ENCODE assay signal across 23 mouse cellular contexts in the genomic region with DNA sequence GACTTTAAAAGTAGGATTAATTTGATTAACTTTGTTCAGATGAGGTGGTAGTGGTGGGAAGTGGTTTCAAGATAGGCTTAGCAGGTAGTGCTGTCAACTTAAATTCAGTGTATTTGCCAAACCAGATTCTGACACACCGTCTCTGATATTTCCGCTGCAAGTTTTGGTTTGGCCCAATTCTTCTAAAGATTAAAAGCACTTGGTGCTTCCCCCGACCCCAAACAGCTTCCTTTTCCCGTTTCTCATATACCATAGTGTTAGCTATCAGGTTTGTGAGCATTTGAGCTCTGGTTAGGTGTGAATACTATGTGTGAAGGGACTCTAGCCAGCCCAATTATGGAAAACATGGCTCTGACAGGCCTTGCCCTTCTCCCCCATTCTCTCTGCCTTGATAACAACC. TPM values are rescaled to one million over a fixed set of nuclear protein-coding genes. Genes with fewer than 3 reads are reported as not detected.
DNase-seq lines count a peak whose midpoint lies in the region; ATAC-seq and TF ChIP-seq lines count a peak whose summit lies in the region.
"Had no signal": no experiment of that assay in that cellular context is flagged by ENCODE, and none has a peak within 500 bp of the region (broad histone marks: within the 10 kb centered on the region; RNA-seq: fewer than 3 reads in every experiment).

No protein-coding gene starts in this region.

- H3K4me3 ChIP-seq in liver, postnatal 0 days (ENCODE audit: low read depth, low read length) = no peak overlapping the region
- H3K4me3 ChIP-seq: embryonic facial prominence, embryonic 10.5 days; forebrain, embryonic 13.5 days; heart, embryonic 13.5 days; kidney, embryonic 15.5 days; midbrain, embryonic 12.5 days; neural tube, embryonic 15.5 days had no signal

- H3K27me3 ChIP-seq in liver, postnatal 0 days (ENCODE audit: insufficient read depth, low read length) = no peaks in the 10 kb centered on the region
- H3K27me3 ChIP-seq in splenic B cell, adult 2 months (ENCODE audit: control insufficient read depth, insufficient read depth, low read length, poor library complexity, severe bottlenecking) = no peaks in the 10 kb centered on the region
- H3K27me3 ChIP-seq: forebrain, embryonic 13.5 days; heart, embryonic 13.5 days; kidney, embryonic 15.5 days; midbrain, embryonic 12.5 days; neural tube, embryonic 15.5 days had no signal

- no peak overlapping the region for H3K4me2 ChIP-seq in liver, postnatal 0 days (ENCODE audit: low read depth, low read length)
- H3K4me2 ChIP-seq: forebrain, embryonic 13.5 days; heart, embryonic 13.5 days; kidney, embryonic 15.5 days; midbrain, embryonic 12.5 days; neural tube, embryonic 15.5 days had no signal

- TF ChIP-seq CTCF in liver, postnatal 0 days (IDR thresholded peaks at IDR 0.05; ENCODE audit: low read depth) = no peak

- peak; percentile 1 for DNase-seq in liver, postnatal 0 days
- no peak for DNase-seq in liver
- DNase-seq in splenic B cell, adult 2 months (ENCODE audit: low read depth, low spot score) = peak; percentile 53
- no peak for DNase-seq in retina, embryonic 14.5 days (ENCODE audit: low spot score)
- no peak for DNase-seq in gastrocnemius, adult 18-20 months (ENCODE audit: low spot score)
- DNase-seq in cerebellum, postnatal 10 days = no peak
- DNase-seq in ovary, postnatal 36 days (ENCODE audit: low spot score) = no peak
- DNase-seq: adrenal gland, adult 2 months; cerebellum, adult 11 months; cerebellum, postnatal 25 days; heart, postnatal 4 days; layer of hippocampus, postnatal 36 days; lung, adult 2 months; lung, postnatal 4 days had no signal

- no peaks in the 10 kb centered on the region for H3K4me1 ChIP-seq in liver, postnatal 0 days (ENCODE audit: insufficient read depth)
- H3K4me1 ChIP-seq: embryonic facial prominence, embryonic 10.5 days; forebrain, embryonic 13.5 days; heart, embryonic 13.5 days; kidney, embryonic 15.5 days; midbrain, embryonic 12.5 days; neural tube, embryonic 15.5 days had no signal

- H3K9ac ChIP-seq in liver, postnatal 0 days (replicated peaks) = no peak overlapping the region
- H3K9ac ChIP-seq: forebrain, embryonic 13.5 days; heart, embryonic 13.5 days; kidney, embryonic 15.5 days; midbrain, embryonic 12.5 days; neural tube, embryonic 15.5 days had no signal

- H3K9me3 ChIP-seq in liver, postnatal 0 days (ENCODE audit: low read length) = no peaks in the 10 kb centered on the region
- H3K9me3 ChIP-seq: embryonic facial prominence, embryonic 10.5 days; forebrain, embryonic 13.5 days; G1E; heart, embryonic 13.5 days; kidney, embryonic 15.5 days; midbrain, embryonic 12.5 days; neural tube, embryonic 15.5 days had no signal

- H3K36me3 ChIP-seq in liver, postnatal 0 days (replicated peaks; ENCODE audit: insufficient read depth, low read length) = no peaks in the 10 kb centered on the region
- H3K36me3 ChIP-seq in splenic B cell, adult 2 months (ENCODE audit: control insufficient read depth, insufficient read depth, low read length, poor library complexity, severe bottlenecking) = no peaks in the 10 kb centered on the region
- H3K36me3 ChIP-seq: embryonic facial prominence, embryonic 10.5 days; G1E; heart, embryonic 13.5 days; kidney, embryonic 15.5 days; midbrain, embryonic 12.5 days; neural tube, embryonic 15.5 days had no signal

- no peak for ATAC-seq in liver, postnatal 0 days
- peak; percentile 56 for ATAC-seq in common myeloid progenitor, adult 5-6 weeks (replicated peaks; ENCODE audit: low read depth, poor library complexity, severe bottlenecking)
- ATAC-seq: forebrain, embryonic 13.5 days had no signal

- 43% methylated on average over 4 of the region's 4 CpGs for WGBS in liver, postnatal 0 days (ENCODE audit: insufficient replicate concordance)

- TF ChIP-seq EP300 in liver, postnatal 0 days (IDR thresholded peaks at IDR 0.05; ENCODE audit: low read depth) = no peak

- H3K27ac ChIP-seq in liver, postnatal 0 days (ENCODE audit: low read depth) = no peak overlapping the region
- H3K27ac ChIP-seq: embryonic facial prominence, embryonic 10.5 days; forebrain, embryonic 13.5 days; heart, embryonic 13.5 days; kidney, embryonic 15.5 days; midbrain, embryonic 12.5 days; neural tube, embryonic 15.5 days had no signal

RNA-seq across cellular contexts. Expression of a gene that starts 10.2 kb away (rescaled TPM):
- 0.11 TPM in 2 replicates for polyA plus RNA-seq in liver, postnatal 0 days (2015; fragmentation: Nextera tagmentation; extraction: Ambion mirVana)
- total RNA-seq in common myeloid progenitor, adult 5-6 weeks (2017) = not detected in 2 replicates
- not detected for total RNA-seq in gastrocnemius, adult 18-20 months (2021)
- total RNA-seq: heart, postnatal 4 days; layer of hippocampus, postnatal 36 days; left cerebral cortex, postnatal 36 days had no signal
- polyA plus RNA-seq: embryonic facial prominence, embryonic 10.5 days; G1E; heart, embryonic 13.5 days; kidney, embryonic 15.5 days; midbrain, embryonic 12.5 days had no signal

RNA-seq across cellular contexts. Expression of a gene that starts 20.4 kb away (rescaled TPM):
- polyA plus RNA-seq in liver, postnatal 0 days (2015; fragmentation: Nextera tagmentation; extraction: Ambion mirVana) = 3.3 and 4.3 TPM in 2 replicates
- 13.6 and 17.0 TPM in 2 replicates for total RNA-seq in common myeloid progenitor, adult 5-6 weeks (2017)
- 100 to 1,000 TPM; 179 to 183 TPM for total RNA-seq in gastrocnemius, adult 18-20 months (2021)

Comparison
In these comparisons a context has a peak if more than half of its experiments do, and no peak if none do; other contexts are left out.
1. DNase-seq: peak in liver, postnatal 0 days (single experiment) and splenic B cell, adult 2 months (single experiment); none in liver (single experiment), retina, embryonic 14.5 days (single experiment), gastrocnemius, adult 18-20 months (single experiment), cerebellum, postnatal 10 days (0 of 2) and ovary, postnatal 36 days (single experiment).